Mouse (Mus musculus) CH12.LX (cell line): ENCODE data around the gene Fam3b. TPM values are rescaled to one million over a fixed set of nuclear protein-coding genes. Genes with fewer than 3 reads are reported as not detected.

Experiments used
- DNase-seq: peaks from one replicate; pipeline ENCODE4 v3.0.0-alpha.2; 2013; ENCODE audit errors: extremely low read depth
- H3K27ac ChIP-seq: 2 replicates; pipeline ENCODE4 v1.5.1; 2012; ENCODE audit warnings: low read depth, mild to moderate bottlenecking, control low read depth, moderate library complexity; ENCODE audit not compliant: insufficient read depth
- H3K27me3 ChIP-seq: replicated peaks from 2 replicates; pipeline ENCODE3; 2012; ENCODE audit warnings: inconsistent platforms
- H3K36me3 ChIP-seq, 2 experiments: replicated peaks in 1 of 2; 2 replicates each; pipeline versions ENCODE3 to v1.6.1; 2012; ENCODE audit warnings: inconsistent platforms in 1 of 2, low read length in 1 of 2, mild to moderate bottlenecking in 1 of 2, mixed read lengths in 1 of 2, moderate library complexity in 1 of 2; ENCODE audit not compliant: control insufficient read depth in 1 of 2, insufficient read depth in 1 of 2
- H3K4me1 ChIP-seq, 2 experiments: 2 replicates each; pipeline ENCODE4 v1.6.1; 2012; ENCODE audit warnings: inconsistent platforms in 1 of 2, moderate library complexity in 1 of 2; ENCODE audit not compliant: insufficient read depth in 2 of 2, control insufficient read depth in 1 of 2
- H3K4me2 ChIP-seq: 2 replicates; pipeline ENCODE4 v1.6.1; 2012; ENCODE audit warnings: low read depth, mild to moderate bottlenecking, control low read depth; ENCODE audit not compliant: poor library complexity, insufficient read depth, severe bottlenecking
- H3K4me3 ChIP-seq, 3 experiments: fragments of 150-350 bp in 1 of 3; sonication (generic) in 1 of 3; replicated peaks in 1 of 3; 2 replicates each; pipeline versions ENCODE3 to v1.5.1; 2011 to 2012; ENCODE audit warnings: low read depth in 2 of 3, low read length in 2 of 3, mild to moderate bottlenecking in 2 of 3, moderate library complexity in 2 of 3, control low read depth in 1 of 3, improper control_type of control experiment in 1 of 3, inconsistent platforms in 1 of 3, mixed read lengths in 1 of 3; ENCODE audit not compliant: poor library complexity in 1 of 3
- H3K79me2 ChIP-seq: replicated peaks from 2 replicates; pipeline ENCODE4 v1.6.1; 2012; ENCODE audit warnings: mild to moderate bottlenecking, moderate library complexity; ENCODE audit not compliant: control insufficient read depth, poor library complexity, insufficient read depth, severe bottlenecking; ENCODE audit errors: extremely low read depth
- H3K9ac ChIP-seq: 2 replicates; pipeline ENCODE4 v1.6.1; 2012; ENCODE audit warnings: low read depth, mild to moderate bottlenecking, control low read depth, moderate library complexity; ENCODE audit not compliant: insufficient read depth
- H3K9me3 ChIP-seq: replicated peaks from 2 replicates; pipeline ENCODE3; 2012; ENCODE audit warnings: low read length, inconsistent platforms, mixed read lengths
- BHLHE40 ChIP-seq: IDR thresholded peaks from 2 replicates; pipeline ENCODE4 v1.6.1; 2011; ENCODE audit warnings: mild to moderate bottlenecking, low read depth, low read length, improper control_type of control experiment
- CHD1 ChIP-seq: IDR thresholded peaks from 2 replicates; pipeline ENCODE4 v1.6.1; 2012; ENCODE audit warnings: low read depth, low read length, improper control_type of control experiment, inconsistent platforms
- CHD2 ChIP-seq: IDR thresholded peaks from 2 replicates; pipeline ENCODE4 v1.6.1; 2011; ENCODE audit warnings: low read length, improper control_type of control experiment
- CTCF ChIP-seq, 2 experiments: IDR thresholded peaks in 1 of 2; conservative IDR thresholded peaks in 1 of 2; 2 replicates each; pipeline ENCODE4 v1.5.1; 2011 to 2012; ENCODE audit warnings: low read depth in 2 of 2, low read length in 2 of 2, improper control_type of control experiment in 1 of 2, inconsistent platforms in 1 of 2, mild to moderate bottlenecking in 1 of 2, moderate library complexity in 1 of 2
- ELF1 ChIP-seq: IDR thresholded peaks from 2 replicates; pipeline ENCODE4 v1.6.1; 2014; ENCODE audit warnings: low read depth, mild to moderate bottlenecking, inconsistent platforms, low read length, improper control_type of control experiment
- GABPA ChIP-seq: IDR thresholded peaks from 2 replicates; pipeline ENCODE4 v1.6.1; 2012; ENCODE audit warnings: low read depth, low read length, improper control_type of control experiment, inconsistent platforms; ENCODE audit not compliant: insufficient replicate concordance
- HCFC1 ChIP-seq: IDR thresholded peaks from 2 replicates; pipeline ENCODE4 v1.6.1; 2012; ENCODE audit warnings: low read depth, mild to moderate bottlenecking, inconsistent platforms, low read length, improper control_type of control experiment
- IRF4 ChIP-seq: IDR thresholded peaks from 2 replicates; pipeline ENCODE4 v1.6.1; 2014; ENCODE audit warnings: low read depth, mild to moderate bottlenecking, inconsistent platforms, low read length, improper control_type of control experiment
- JUN ChIP-seq: IDR thresholded peaks from 2 replicates; pipeline ENCODE4 v1.6.1; 2011; ENCODE audit warnings: low read depth, mild to moderate bottlenecking, low read length, improper control_type of control experiment, moderate library complexity; ENCODE audit not compliant: insufficient read depth
- JUND ChIP-seq: conservative IDR thresholded peaks from 2 replicates; pipeline ENCODE4 v1.6.1; 2011; ENCODE audit warnings: low read depth, low read length, improper control_type of control experiment
- KAT2A ChIP-seq: IDR thresholded peaks from 2 replicates; pipeline ENCODE4 v1.6.1; 2012; ENCODE audit warnings: low read length, improper control_type of control experiment, inconsistent platforms; ENCODE audit not compliant: insufficient replicate concordance
- MAFK ChIP-seq: IDR thresholded peaks from 2 replicates; pipeline ENCODE4 v1.6.1; 2011; ENCODE audit warnings: low read length, improper control_type of control experiment; ENCODE audit not compliant: insufficient replicate concordance
- MAZ ChIP-seq: IDR thresholded peaks from 2 replicates; pipeline ENCODE4 v1.6.1; 2012; ENCODE audit warnings: low read depth, mild to moderate bottlenecking, inconsistent platforms, low read length, improper control_type of control experiment, moderate library complexity
- MEF2A ChIP-seq: IDR thresholded peaks from 2 replicates; pipeline ENCODE4 v1.6.1; 2014; ENCODE audit warnings: low read depth, mild to moderate bottlenecking, inconsistent platforms, low read length, improper control_type of control experiment, borderline replicate concordance
- MXI1 ChIP-seq: IDR thresholded peaks from 2 replicates; pipeline ENCODE4 v1.6.1; 2011; ENCODE audit warnings: mild to moderate bottlenecking, low read depth, low read length, improper control_type of control experiment
- MYC ChIP-seq: IDR thresholded peaks from 2 replicates; pipeline ENCODE4 v1.6.1; 2011; ENCODE audit warnings: low read depth, mild to moderate bottlenecking, improper control_type of control experiment, low read length
- NRF1 ChIP-seq: IDR thresholded peaks from 2 replicates; pipeline ENCODE4 v1.6.1; 2014; ENCODE audit warnings: low read depth, mild to moderate bottlenecking, inconsistent platforms, low read length, improper control_type of control experiment, moderate library complexity
- PAX5 ChIP-seq: IDR thresholded peaks from 2 replicates; pipeline ENCODE4 v1.6.1; 2012; ENCODE audit warnings: low read length, inconsistent platforms, mixed read lengths
- POLR2A ChIP-seq: IDR thresholded peaks from 2 replicates; pipeline ENCODE4 v1.6.1; 2011; ENCODE audit warnings: low read depth, mild to moderate bottlenecking, improper control_type of control experiment, low read length
- POLR2AphosphoS2 ChIP-seq: IDR thresholded peaks from 2 replicates; pipeline ENCODE4 v1.6.1; 2011; ENCODE audit warnings: low read depth, low read length, improper control_type of control experiment
- RAD21 ChIP-seq: IDR thresholded peaks from 2 replicates; pipeline ENCODE4 v1.6.1; 2011; ENCODE audit warnings: low read depth, mild to moderate bottlenecking, low read length, improper control_type of control experiment, moderate library complexity
- SMC3 ChIP-seq: IDR thresholded peaks from 2 replicates; pipeline ENCODE4 v1.6.1; 2011; ENCODE audit warnings: low read depth, low read length, improper control_type of control experiment
- TCF12 ChIP-seq: IDR thresholded peaks from 2 replicates; pipeline ENCODE4 v1.6.1; 2014; ENCODE audit warnings: low read depth, mild to moderate bottlenecking, inconsistent platforms, low read length, improper control_type of control experiment
- UBTF ChIP-seq: IDR thresholded peaks from 2 replicates; pipeline ENCODE4 v1.6.1; 2012; ENCODE audit warnings: low read depth, mild to moderate bottlenecking, inconsistent platforms, low read length, improper control_type of control experiment, moderate library complexity
- USF1 ChIP-seq: IDR thresholded peaks from 2 replicates; pipeline ENCODE4 v1.6.1; 2014; ENCODE audit warnings: low read depth, mild to moderate bottlenecking, inconsistent platforms, low read length, improper control_type of control experiment
- USF2 ChIP-seq: conservative IDR thresholded peaks from 2 replicates; pipeline ENCODE4 v1.6.1; 2011; ENCODE audit warnings: low read depth, low read length, improper control_type of control experiment
- ZC3H11A ChIP-seq: IDR thresholded peaks from 2 replicates; pipeline ENCODE4 v1.6.1; 2012; ENCODE audit warnings: low read depth, mild to moderate bottlenecking, inconsistent platforms, low read length, improper control_type of control experiment
- ZMIZ1 ChIP-seq: IDR thresholded peaks from 2 replicates; pipeline ENCODE4 v1.6.1; 2012; ENCODE audit warnings: low read depth, mild to moderate bottlenecking, inconsistent platforms, low read length, improper control_type of control experiment
- dilution Hi-C: fragments of 300-500 bp; cut with MboI; formaldehyde crosslinking; loops from 2 replicates; pipeline ENCODE4 v1.14.3; 2020; ENCODE audit warnings: low sequenced_read_pairs; ENCODE audit not compliant: extremely low pct_unique_long_range_greater_than_20kb, extremely low pct_ligation_motif_present
- in situ Hi-C: fragments of 300-500 bp; cut with MboI; formaldehyde crosslinking; loops from 3 replicates; pipeline ENCODE4 v1.14.3; 2019; ENCODE audit warnings: low sequenced_read_pairs, low pct_ligation_motif_present, low pct_unique_long_range_greater_than_20kb, mixed read lengths
- polyA plus RNA-seq: library from polyadenylated mRNA; unstranded; fragments of >175 nt; gene quantifications from 2 replicates; pipeline ENCODE4 v1.2.1, GENCODE M21; 2012; ENCODE audit warnings: low read depth; ENCODE audit not compliant: insufficient read length
- total RNA-seq, 2 experiments: library from RNA; depleted of rRNA; stranded (reverse); fragments of 300-350 nt in 1 of 2; fragments of >200 nt in 1 of 2; gene quantifications; 2 replicates each; pipeline ENCODE4 v1.2.3; 2012 to 2014

Gene Fam3b
- total and polyA plus RNA-seq, 3 experiments, result not detected

GRCm38 (mm10) chr16:97510849-97511248 lies 3.8 kb downstream of the Fam3b start:
- Histone ChIP-seq H3K4me1 (peaks cover 0 to 14% of the 10 kb centered on the region in 2 experiments; a peak in 2 of 4 replicates), H3K9ac (no peak overlapping the region), H3K27me3 (no peaks in the 10 kb centered on the region), H3K9me3 (no peaks in the 10 kb centered on the region), H3K36me3 (no peaks in the 10 kb centered on the region), H3K27ac (no peak overlapping the region), H3K79me2 (no peaks in the 10 kb centered on the region), H3K4me3 (no peak overlapping the region), H3K4me2 (no peak overlapping the region)
- in situ Hi-C loops (no loop called here), dilution Hi-C loops (no loop called here)
- TF ChIP-seq IRF4, result no peak
- no peak for TF ChIP-seq JUND
- TF ChIP-seq POLR2AphosphoS2, result no peak
- TF ChIP-seq RAD21, result no peak
- no peak for TF ChIP-seq ELF1
- TF ChIP-seq HCFC1, result no peak
- no peak for TF ChIP-seq CTCF (conservative IDR thresholded peaks at IDR 0.05 in 1 of 2, IDR thresholded peaks at IDR 0.05 in 1 of 2; ENCODE audit: low read depth in 2 of 2, low read length in 2 of 2)
- no peak for TF ChIP-seq MAFK
- no peak for TF ChIP-seq USF1
- TF ChIP-seq USF2, result no peak
- TF ChIP-seq ZC3H11A, result no peak
- no peak for DNase-seq

- dilution Hi-C loops, result no loop called here
- no peaks in the 10 kb centered on the region for H3K79me2 ChIP-seq
Measured at GRCm38 (mm10) chr16:97507783-97508182, 6.8 kb downstream of the Fam3b start.

More at GRCm38 (mm10) chr16:97507783-97508182, 6.8 kb downstream of the Fam3b start:
- in situ Hi-C loops, result no loop called here
- TF ChIP-seq MEF2A (no peak), CTCF (conservative IDR thresholded peaks at IDR 0.05 in 1 of 2, IDR thresholded peaks at IDR 0.05 in 1 of 2; ENCODE audit: low read depth in 2 of 2, low read length in 2 of 2) (peak in 1 of 2 experiments; percentile 58; a peak in 2 of 4 replicates), ZMIZ1 (no peak), MYC (no peak), HCFC1 (no peak), JUN (no peak), PAX5 (no peak), RAD21 (peak; percentile 62), USF1 (no peak), CHD2 (no peak), MXI1 (no peak), ZC3H11A (no peak), SMC3 (peak; percentile 48), GABPA (no peak), MAZ (no peak), POLR2AphosphoS2 (no peak), NRF1 (no peak), POLR2A (no peak), USF2 (no peak), TCF12 (no peak), UBTF (no peak), CHD1 (no peak), KAT2A (no peak), BHLHE40 (no peak), ELF1 (no peak)
- Histone ChIP-seq H3K9me3 (no peaks in the 10 kb centered on the region), H3K9ac (no peak overlapping the region), H3K4me1 (peaks cover 3 to 11% of the 10 kb centered on the region in 2 experiments; a peak in 2 of 4 replicates), H3K27ac (no peak overlapping the region), H3K4me3 (no peak overlapping the region), H3K36me3 (no peaks in the 10 kb centered on the region), H3K27me3 (no peaks in the 10 kb centered on the region), H3K4me2 (no peak overlapping the region)
- no peak for DNase-seq
